Mouse (Mus musculus) intestine, embryonic 16.5 days (tissue): Measurements from ENCODE around the gene Sh3pxd2a. TPM values are rescaled to one million over a fixed set of nuclear protein-coding genes. Genes with fewer than 3 reads are reported as not detected.

Source experiments
- ATAC-seq: fragments of 200-750 bp; cut with Nextera tagmentation; 2 replicates; pipeline ENCODE4 v1.8.0; 2017; ENCODE audit warnings: moderate TSS enrichment, moderate library complexity
- H3K27ac ChIP-seq: fragments of 300-500 bp; sonication (generic); 2 replicates; pipeline ENCODE4 v1.5.1; 2014; ENCODE audit warnings: mild to moderate bottlenecking, low read length
- H3K27me3 ChIP-seq: fragments of 300-500 bp; sonication (generic); replicated peaks from 2 replicates; pipeline ENCODE4 v1.6.1; 2014; ENCODE audit warnings: low read length, control low read depth, mixed read lengths; ENCODE audit not compliant: control insufficient read depth, insufficient read depth
- H3K36me3 ChIP-seq: fragments of 300-500 bp; sonication (generic); 2 replicates; pipeline ENCODE4 v1.6.1; 2014; ENCODE audit warnings: low read length, control low read depth; ENCODE audit not compliant: control insufficient read depth, insufficient read depth
- H3K4me1 ChIP-seq: fragments of 300-500 bp; sonication (generic); 2 replicates; pipeline ENCODE4 v1.6.1; 2014; ENCODE audit warnings: low read length, control low read depth, mixed read lengths; ENCODE audit not compliant: control insufficient read depth, insufficient read depth
- H3K4me2 ChIP-seq: fragments of 300-500 bp; sonication (generic); 2 replicates; pipeline ENCODE4 v1.6.1; 2014; ENCODE audit warnings: low read depth, low read length, control low read depth
- H3K4me3 ChIP-seq: fragments of 300-500 bp; sonication (generic); 2 replicates; pipeline ENCODE4 v1.5.1; 2014; ENCODE audit warnings: mild to moderate bottlenecking, low read length
- H3K9ac ChIP-seq: fragments of 300-500 bp; sonication (generic); 2 replicates; pipeline ENCODE4 v1.6.1; 2014; ENCODE audit warnings: low read depth, low read length
- H3K9me3 ChIP-seq: fragments of 300-500 bp; sonication (generic); 2 replicates; pipeline ENCODE4 v1.6.1; 2016; ENCODE audit warnings: low read length, control low read depth; ENCODE audit not compliant: control insufficient read depth
- WGBS: fragments of 180-500 bp; shearing (Covaris S2); extraction: QIAGEN DNeasy Blood & Tissue Kit; methylation state at CpG from one replicate; pipeline ENCODE4 v1.1.7; 2014; 5-methylcytosine and 5-hydroxymethylcytosine counted together
- polyA plus RNA-seq: library from polyadenylated mRNA; unstranded; fragments of >200 nt; fragmentation: Nextera tagmentation; extraction: Ambion mirVana; gene quantifications from 2 replicates; pipeline ENCODE4 v1.2.1, GENCODE M21; 2015

The Sh3pxd2a gene
- polyA plus RNA-seq, 1 experiment from 2014 or later: 3.0 TPM

- Histone ChIP-seq H3K36me3 (no peaks in the 10 kb centered on the region), H3K27me3 (no peaks in the 10 kb centered on the region), H3K9me3 (no peaks in the 10 kb centered on the region), H3K4me2 (no peak overlapping the region), H3K4me1 (peaks cover 55% of the 10 kb centered on the region), H3K4me3 (no peak overlapping the region), H3K27ac (peak overlapping the region; percentile 72), H3K9ac (peak overlapping the region; percentile 47; the same call in 1 of the 2 replicates)
- 27% methylated on average over 13 of the region's 13 CpGs for WGBS
- peak; percentile 9; the same call in 1 of the 2 replicates for ATAC-seq
Observed at GRCm38 (mm10) chr19:47427841-47428789, 36.1 kb downstream of the Sh3pxd2a start.

- Histone ChIP-seq H3K9ac (no peak overlapping the region), H3K27ac (peak overlapping the region; percentile 36; the same call in 1 of the 2 replicates), H3K36me3 (no peaks in the 10 kb centered on the region), H3K27me3 (no peaks in the 10 kb centered on the region), H3K4me3 (no peak overlapping the region), H3K9me3 (no peaks in the 10 kb centered on the region), H3K4me1 (peaks cover 43% of the 10 kb centered on the region), H3K4me2 (no peak overlapping the region)
- WGBS: 55% methylated on average over 7 of the region's 7 CpGs
- ATAC-seq: no peak
Observed at GRCm38 (mm10) chr19:47423632-47424031, 40.6 kb downstream of the Sh3pxd2a start.

- 27% methylated on average over 14 of the region's 14 CpGs for WGBS
- ATAC-seq: peak; percentile 60
Observed at GRCm38 (mm10) chr19:47421128-47421898, 42.9 kb downstream of the Sh3pxd2a start.

GRCm38 (mm10) chr19:47420539-47420938 lies 43.7 kb downstream of the Sh3pxd2a start:
- Histone ChIP-seq H3K4me2 (no peak overlapping the region), H3K27ac (peak overlapping the region; percentile 20; the same call in 1 of the 2 replicates), H3K9me3 (no peaks in the 10 kb centered on the region), H3K9ac (no peak overlapping the region; the same call in 1 of the 2 replicates), H3K36me3 (no peaks in the 10 kb centered on the region), H3K27me3 (no peaks in the 10 kb centered on the region), H3K4me1 (peaks cover 28% of the 10 kb centered on the region), H3K4me3 (no peak overlapping the region)
- WGBS: 67% methylated on average over 11 of the region's 11 CpGs
- 0 out of 2 replicates have a peak, but pooled peaks have one; percentile 8 for ATAC-seq

More at GRCm38 (mm10) chr19:47421128-47421898, 42.9 kb downstream of the Sh3pxd2a start:
- H3K36me3 ChIP-seq: no peaks in the 10 kb centered on the region
- no peaks in the 10 kb centered on the region for H3K27me3 ChIP-seq
- peak overlapping the region; percentile 53 for H3K27ac ChIP-seq
- peaks cover 28% of the 10 kb centered on the region for H3K4me1 ChIP-seq
- H3K4me2 ChIP-seq: 0 out of 2 replicates have a peak overlapping the region, but pooled peaks have one; percentile 6
- H3K4me3 ChIP-seq: no peak overlapping the region
- H3K9ac ChIP-seq: no peak overlapping the region
- no peaks in the 10 kb centered on the region for H3K9me3 ChIP-seq

DNA sequence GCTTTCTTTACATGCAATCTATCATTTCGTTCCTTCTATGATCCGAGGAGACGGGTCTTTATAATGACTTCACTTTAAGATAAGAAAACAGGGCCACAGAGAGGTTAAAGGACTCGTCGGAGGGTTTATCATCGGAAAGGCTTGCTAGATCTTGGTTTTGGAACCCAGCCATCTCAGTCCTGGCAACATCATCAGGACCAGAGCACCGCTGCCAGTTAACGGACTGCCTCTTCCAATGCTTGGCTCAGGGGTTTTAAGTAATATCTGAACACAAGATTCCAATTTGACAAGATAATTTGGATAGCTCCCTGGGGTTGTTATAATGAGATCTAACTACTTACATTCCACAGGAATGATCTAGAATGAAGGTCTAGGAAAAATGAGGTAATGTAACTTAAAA lies 45.0 kb downstream of the Sh3pxd2a start:
- H3K36me3 ChIP-seq: no peaks in the 10 kb centered on the region
- H3K4me3 ChIP-seq: no peak overlapping the region
- no peak overlapping the region for H3K27ac ChIP-seq
- WGBS: 57% methylated on average over 8 of the region's 8 CpGs
- H3K4me1 ChIP-seq: peaks cover 35% of the 10 kb centered on the region
- H3K4me2 ChIP-seq: no peak overlapping the region
- no peak for ATAC-seq
- no peak overlapping the region for H3K9ac ChIP-seq
- H3K9me3 ChIP-seq: no peaks in the 10 kb centered on the region
- no peaks in the 10 kb centered on the region for H3K27me3 ChIP-seq

DNA sequence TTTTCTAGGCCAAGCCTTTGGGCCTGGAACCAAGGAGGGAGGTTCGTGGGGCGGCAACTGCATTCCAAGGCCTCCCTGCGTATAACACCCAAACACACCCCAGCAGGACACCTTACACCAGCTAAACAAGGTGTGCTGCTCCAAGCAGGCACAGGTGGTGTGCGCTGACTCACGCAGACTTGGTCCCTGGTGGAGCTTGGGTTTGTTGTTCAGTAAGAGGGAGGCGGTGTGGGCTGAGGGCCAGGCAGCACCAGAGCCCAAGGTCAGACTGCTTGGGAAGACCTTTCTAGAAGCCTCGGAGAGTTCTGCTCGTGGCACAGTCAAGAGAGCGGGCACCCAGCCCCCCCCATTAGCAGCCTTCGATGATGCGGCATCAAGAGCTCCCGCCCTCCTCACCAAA lies 48.0 kb downstream of the Sh3pxd2a start:
- H3K4me3 ChIP-seq: no peak overlapping the region
- peaks cover 33% of the 10 kb centered on the region for H3K4me1 ChIP-seq
- WGBS: 88% methylated on average over 12 of the region's 12 CpGs
- no peak overlapping the region for H3K9ac ChIP-seq
- H3K4me2 ChIP-seq: no peak overlapping the region
- H3K27me3 ChIP-seq: no peaks in the 10 kb centered on the region
- H3K9me3 ChIP-seq: no peaks in the 10 kb centered on the region
- H3K36me3 ChIP-seq: no peaks in the 10 kb centered on the region
- no peak for ATAC-seq
- no peak overlapping the region for H3K27ac ChIP-seq

- H3K4me2 ChIP-seq: no peak overlapping the region
- H3K36me3 ChIP-seq: no peaks in the 10 kb centered on the region
- 73% methylated on average over 13 of the region's 13 CpGs for WGBS
- H3K4me3 ChIP-seq: no peak overlapping the region
- H3K4me1 ChIP-seq: peaks cover 26% of the 10 kb centered on the region
- H3K27ac ChIP-seq: no peak overlapping the region
- no peaks in the 10 kb centered on the region for H3K9me3 ChIP-seq
- H3K27me3 ChIP-seq: no peaks in the 10 kb centered on the region
- ATAC-seq: no peak
- no peak overlapping the region for H3K9ac ChIP-seq
Observed at GRCm38 (mm10) chr19:47414142-47414905, 49.9 kb downstream of the Sh3pxd2a start.

DNA sequence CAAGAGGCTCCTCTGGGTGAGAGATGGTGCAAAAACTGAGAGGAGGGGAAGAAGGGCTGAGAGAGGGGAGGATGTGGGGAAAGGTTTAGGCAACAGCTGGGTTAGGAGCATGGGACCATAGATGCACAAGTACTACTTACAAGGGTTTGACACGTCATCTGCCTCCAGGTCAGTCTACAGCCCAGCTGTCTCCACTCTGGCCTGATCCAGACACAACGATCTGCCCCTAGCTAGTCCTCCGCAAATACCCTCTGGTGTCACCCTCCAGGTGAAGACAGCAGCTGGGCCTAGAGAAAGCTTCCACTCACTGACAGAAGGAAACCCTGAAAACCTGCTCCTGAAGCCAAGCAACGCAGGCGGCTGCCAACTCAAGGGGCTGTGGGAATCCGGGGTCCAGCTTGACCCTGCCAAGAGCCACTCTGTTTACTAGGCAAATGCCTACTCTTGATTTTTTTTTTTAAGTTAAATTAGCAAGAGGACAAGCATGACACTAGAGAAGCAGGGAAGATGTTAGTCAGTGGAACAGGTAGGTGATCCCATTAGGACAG lies 50.7 kb downstream of the Sh3pxd2a start:
- Histone ChIP-seq H3K27me3 (no peaks in the 10 kb centered on the region), H3K4me2 (no peak overlapping the region), H3K4me1 (peaks cover 31% of the 10 kb centered on the region), H3K4me3 (no peak overlapping the region), H3K27ac (peak overlapping the region; percentile 30; the same call in 1 of the 2 replicates), H3K9me3 (no peaks in the 10 kb centered on the region), H3K36me3 (no peaks in the 10 kb centered on the region), H3K9ac (0 out of 2 replicates have a peak overlapping the region, but pooled peaks have one; percentile 6)
- ATAC-seq: no peak
- WGBS: 74% methylated on average over 6 of the region's 6 CpGs
